Mouse (Mus musculus) lung, embryonic 14.5 days (tissue): ENCODE measurements around the gene Tagln3. TPM values are rescaled to one million over a fixed set of nuclear protein-coding genes. Genes with fewer than 3 reads are reported as not detected.

Experiments used
- ATAC-seq: fragments of 200-750 bp; cut with Nextera tagmentation; 2 replicates; pipeline ENCODE4 v1.8.0; 2017; ENCODE audit warnings: mild to moderate bottlenecking, moderate TSS enrichment, moderate library complexity; ENCODE audit not compliant: insufficient read depth
- DNase-seq: peaks from one replicate; pipeline ENCODE4 v3.0.0-alpha.2; 2015
- H3K27ac ChIP-seq: fragments of 300-500 bp; sonication (generic); 2 replicates; pipeline ENCODE4 v1.5.1; 2014; ENCODE audit warnings: low read depth, mild to moderate bottlenecking, moderate library complexity
- H3K27me3 ChIP-seq: fragments of 300-500 bp; sonication (generic); 2 replicates; pipeline ENCODE4 v1.6.1; 2014; ENCODE audit warnings: low read length, control low read depth; ENCODE audit not compliant: insufficient read depth
- H3K36me3 ChIP-seq: fragments of 300-500 bp; sonication (generic); 2 replicates; pipeline ENCODE4 v1.6.1; 2014; ENCODE audit warnings: control low read depth; ENCODE audit not compliant: insufficient read depth
- H3K4me1 ChIP-seq: fragments of 300-500 bp; sonication (generic); 2 replicates; pipeline ENCODE4 v1.6.1; 2014; ENCODE audit warnings: antibody characterized with exemption, control low read depth; ENCODE audit not compliant: insufficient read depth
- H3K4me2 ChIP-seq: fragments of 300-500 bp; sonication (generic); 2 replicates; pipeline ENCODE4 v1.6.1; 2014; ENCODE audit warnings: mild to moderate bottlenecking
- H3K4me3 ChIP-seq: fragments of 300-500 bp; sonication (generic); 2 replicates; pipeline ENCODE4 v1.5.1; 2014; ENCODE audit warnings: low read depth, low read length
- H3K9ac ChIP-seq: fragments of 300-500 bp; sonication (generic); 2 replicates; pipeline ENCODE4 v1.6.1; 2014
- H3K9me3 ChIP-seq: fragments of 300-500 bp; sonication (generic); 2 replicates; pipeline ENCODE4 v1.6.1; 2016; ENCODE audit warnings: low read depth, low read length, control low read depth
- CTCF ChIP-seq: IDR thresholded peaks from 2 replicates; pipeline ENCODE4 v1.5.1; 2016; ENCODE audit warnings: antibody characterized with exemption, low read depth
- WGBS: fragments of 180-500 bp; shearing (Covaris S2); extraction: QIAGEN DNeasy Blood & Tissue Kit; methylation state at CpG from one replicate; pipeline ENCODE4 v1.1.7; 2014; 5-methylcytosine and 5-hydroxymethylcytosine counted together
- polyA plus RNA-seq: library from polyadenylated mRNA; unstranded; fragments of >200 nt; fragmentation: Nextera tagmentation; extraction: Ambion mirVana; gene quantifications from 2 replicates; pipeline ENCODE4 v1.2.1, GENCODE M21; 2014

Gene Tagln3
- polyA plus RNA-seq, 1 experiment from 2014 or later, result 5.2 TPM

- Histone ChIP-seq H3K27me3 (no peaks in the 10 kb centered on the region), H3K27ac (no peak overlapping the region), H3K9ac (no peak overlapping the region), H3K4me3 (no peak overlapping the region), H3K36me3 (no peaks in the 10 kb centered on the region), H3K4me1 (no peaks in the 10 kb centered on the region), H3K4me2 (no peak overlapping the region), H3K9me3 (no peaks in the 10 kb centered on the region)
- WGBS, result 63% methylated on average over 9 of the region's 9 CpGs
- TF ChIP-seq CTCF, result no peak
- DNase-seq (no peak), ATAC-seq (no peak)
These were observed 28.8 kb downstream of the Tagln3 start for GRCm38 (mm10) chr16:45695445-45696160.

GRCm38 (mm10) chr16:45693558-45693957 is 30.9 kb downstream of the Tagln3 start, which contains the start of gene Tmprss7:
Tmprss7 (minus strand) TSS chr16:45693658.
- 64% methylated on average over 10 of the region's 10 CpGs for WGBS
- Histone ChIP-seq H3K4me3 (no peak within 1 kb of the TSS), H3K9me3 (no peaks in the 10 kb centered on the region), H3K9ac (no peak within 1 kb of the TSS), H3K27ac (no peak within 1 kb of the TSS), H3K4me1 (no peaks in the 10 kb centered on the region), H3K36me3 (no peaks in the 10 kb centered on the region), H3K4me2 (no peak within 1 kb of the TSS), H3K27me3 (no peaks in the 10 kb centered on the region)
- ATAC-seq (no peak), DNase-seq (no peak)
- TF ChIP-seq CTCF, result no peak

- ATAC-seq (no peak), DNase-seq (no peak)
- WGBS, result 74% methylated on average over 3 of the region's 3 CpGs
- no peaks in the 10 kb centered on the region for H3K27me3 ChIP-seq
- H3K9ac ChIP-seq, result no peak overlapping the region
- no peaks in the 10 kb centered on the region for H3K4me1 ChIP-seq
- H3K27ac ChIP-seq, result no peak overlapping the region
- H3K4me3 ChIP-seq, result no peak overlapping the region
- H3K9me3 ChIP-seq, result no peaks in the 10 kb centered on the region
- no peaks in the 10 kb centered on the region for H3K36me3 ChIP-seq
- H3K4me2 ChIP-seq, result no peak overlapping the region
- no peak for TF ChIP-seq CTCF
These were observed 31.6 kb downstream of the Tagln3 start for GRCm38 (mm10) chr16:45692851-45693250.

- DNase-seq, result peak; percentile 67
These were observed 34.2 kb downstream of the Tagln3 start for GRCm38 (mm10) chr16:45690178-45690577.

GRCm38 (mm10) chr16:45686833-45687232 is 37.6 kb downstream of the Tagln3 start:
- Histone ChIP-seq H3K4me1 (no peaks in the 10 kb centered on the region), H3K36me3 (no peaks in the 10 kb centered on the region), H3K9me3 (no peaks in the 10 kb centered on the region), H3K4me2 (no peak overlapping the region), H3K27me3 (no peaks in the 10 kb centered on the region), H3K27ac (no peak overlapping the region), H3K9ac (no peak overlapping the region), H3K4me3 (no peak overlapping the region)
- no peak for TF ChIP-seq CTCF
- DNase-seq, result no peak
- 70% methylated on average over 3 of the region's 3 CpGs for WGBS
- ATAC-seq, result no peak

More at GRCm38 (mm10) chr16:45690178-45690577, 34.2 kb downstream of the Tagln3 start:
- Histone ChIP-seq H3K4me3 (no peak overlapping the region), H3K9ac (no peak overlapping the region), H3K4me1 (no peaks in the 10 kb centered on the region), H3K9me3 (no peaks in the 10 kb centered on the region), H3K27me3 (no peaks in the 10 kb centered on the region), H3K27ac (no peak overlapping the region), H3K36me3 (no peaks in the 10 kb centered on the region), H3K4me2 (no peak overlapping the region)
- TF ChIP-seq CTCF, result no peak
- no peak; the same call in 1 of the 2 replicates for ATAC-seq
- WGBS, result 18% methylated on average over 4 of the region's 4 CpGs

- TF ChIP-seq CTCF, result no peak
These were observed 39.1 kb downstream of the Tagln3 start for GRCm38 (mm10) chr16:45685295-45685694.

GRCm38 (mm10) chr16:45684815-45685214 is 39.6 kb downstream of the Tagln3 start:
- Histone ChIP-seq H3K9ac (no peak overlapping the region), H3K4me2 (no peak overlapping the region), H3K4me3 (no peak overlapping the region), H3K9me3 (no peaks in the 10 kb centered on the region), H3K4me1 (no peaks in the 10 kb centered on the region), H3K27me3 (no peaks in the 10 kb centered on the region), H3K36me3 (no peaks in the 10 kb centered on the region), H3K27ac (no peak overlapping the region)
- peak; percentile 44; the same call in 1 of the 2 replicates for ATAC-seq
- WGBS, result 14% methylated on average over 8 of the region's 8 CpGs
- DNase-seq, result peak; percentile 91
- peak; percentile 84 for TF ChIP-seq CTCF

More at GRCm38 (mm10) chr16:45685295-45685694, 39.1 kb downstream of the Tagln3 start:
- H3K9ac ChIP-seq, result no peak overlapping the region
- ATAC-seq, result 0 out of 2 replicates have a peak, but pooled peaks have one; percentile 28
- H3K27me3 ChIP-seq, result no peaks in the 10 kb centered on the region
- H3K4me1 ChIP-seq, result no peaks in the 10 kb centered on the region
- no peaks in the 10 kb centered on the region for H3K9me3 ChIP-seq
- no peak overlapping the region for H3K27ac ChIP-seq
- no peak for DNase-seq
- H3K4me2 ChIP-seq, result no peak overlapping the region
- H3K4me3 ChIP-seq, result no peak overlapping the region
- WGBS, result 58% methylated on average over 3 of the region's 3 CpGs
- no peaks in the 10 kb centered on the region for H3K36me3 ChIP-seq
